Mouse (Mus musculus): ENCODE data around the gene Lsm10. TPM values are rescaled to one million over a fixed set of nuclear protein-coding genes. Genes with fewer than 3 reads are reported as not detected.
A peak's percentile ranks its signal among the peaks of the same experiment; 100 is the strongest.
"Not testable (repeated sequence)": the region's sequence is repeated elsewhere in the genome, so short reads cannot be mapped to it uniquely, and the experiment has no call there.

Lsm10 gene
- polyA plus RNA-seq, 1 experiment from 2014 or later: 54.1 TPM

GRCm38 (mm10) chr4:126090101-126090847 lies 6.1 kb upstream of the Lsm10 start:
- Histone ChIP-seq H3K4me3 (ENCODE audit: low read depth, low read length) (no peak overlapping the region), H3K27ac (replicated peaks; ENCODE audit: low read depth, low read length) (no peak overlapping the region), H3K27me3 (replicated peaks; ENCODE audit: control insufficient read depth, insufficient read depth, low read length) (no peaks in the 10 kb centered on the region), H3K4me1 (ENCODE audit: control insufficient read depth, insufficient read depth, low read length) (no peaks in the 10 kb centered on the region), H3K36me3 (ENCODE audit: control insufficient read depth, insufficient read depth, low read length) (no peaks in the 10 kb centered on the region), H3K9ac (ENCODE audit: low read depth, low read length) (no peak overlapping the region), H3K4me2 (ENCODE audit: low read depth, low read length) (no peak overlapping the region), H3K9me3 (ENCODE audit: control insufficient read depth, low read length) (no peaks in the 10 kb centered on the region)
- ATAC-seq (ENCODE audit: low read depth) (no peak), DNase-seq (ENCODE audit: low spot score) (no peak)
- WGBS: 70% methylated on average over 7 of the region's 7 CpGs

GRCm38 (mm10) chr4:126090848-126091124 lies 5.6 kb upstream of the Lsm10 start:
- Histone ChIP-seq H3K4me3 (ENCODE audit: low read depth, low read length) (no peak overlapping the region), H3K9me3 (ENCODE audit: control insufficient read depth, low read length) (no peaks in the 10 kb centered on the region), H3K27me3 (replicated peaks; ENCODE audit: control insufficient read depth, insufficient read depth, low read length) (no peaks in the 10 kb centered on the region), H3K4me2 (ENCODE audit: low read depth, low read length) (no peak overlapping the region), H3K4me1 (ENCODE audit: control insufficient read depth, insufficient read depth, low read length) (no peaks in the 10 kb centered on the region), H3K9ac (ENCODE audit: low read depth, low read length) (no peak overlapping the region), H3K27ac (replicated peaks; ENCODE audit: low read depth, low read length) (no peak overlapping the region), H3K36me3 (ENCODE audit: control insufficient read depth, insufficient read depth, low read length) (no peaks in the 10 kb centered on the region)
- DNase-seq (ENCODE audit: low spot score) (no peak), ATAC-seq (ENCODE audit: low read depth) (no peak)
- WGBS: 65% methylated on average over 4 of the region's 4 CpGs

GRCm38 (mm10) chr4:126091873-126092272 lies 4.5 kb upstream of the Lsm10 start:
- ATAC-seq (ENCODE audit: low read depth) (no peak), DNase-seq (ENCODE audit: low spot score) (no peak)
- Histone ChIP-seq H3K4me2 (ENCODE audit: low read depth, low read length) (no peak overlapping the region), H3K9ac (ENCODE audit: low read depth, low read length) (no peak overlapping the region), H3K27me3 (replicated peaks; ENCODE audit: control insufficient read depth, insufficient read depth, low read length) (no peaks in the 10 kb centered on the region), H3K4me1 (ENCODE audit: control insufficient read depth, insufficient read depth, low read length) (no peaks in the 10 kb centered on the region), H3K9me3 (ENCODE audit: control insufficient read depth, low read length) (no peaks in the 10 kb centered on the region), H3K27ac (replicated peaks; ENCODE audit: low read depth, low read length) (no peak overlapping the region), H3K36me3 (ENCODE audit: control insufficient read depth, insufficient read depth, low read length) (no peaks in the 10 kb centered on the region), H3K4me3 (ENCODE audit: low read depth, low read length) (no peak overlapping the region)
- 76% methylated on average over 8 of the region's 8 CpGs for WGBS

- H3K27ac ChIP-seq (replicated peaks; ENCODE audit: low read depth, low read length); DNase-seq (ENCODE audit: low spot score); H3K9me3 ChIP-seq (ENCODE audit: control insufficient read depth, low read length); H3K36me3 ChIP-seq (ENCODE audit: control insufficient read depth, insufficient read depth, low read length); H3K4me1 ChIP-seq (ENCODE audit: control insufficient read depth, insufficient read depth, low read length); ATAC-seq (ENCODE audit: low read depth); H3K27me3 ChIP-seq (replicated peaks; ENCODE audit: control insufficient read depth, insufficient read depth, low read length); H3K4me2 ChIP-seq (ENCODE audit: low read depth, low read length); H3K9ac ChIP-seq (ENCODE audit: low read depth, low read length): not testable (repeated sequence)
- whole genome bisulfite sequencing: 56% methylated on average over 14 of the region's 14 CpGs
- H3K4me3 ChIP-seq (ENCODE audit: low read depth, low read length): peak overlapping the region; percentile 67
Observed at GRCm38 (mm10) chr4:126095622-126096430, 597 bp upstream of the Lsm10 start.

- Histone ChIP-seq H3K9ac (ENCODE audit: low read depth, low read length) (no peak overlapping the region), H3K4me2 (ENCODE audit: low read depth, low read length) (no peak overlapping the region), H3K4me1 (ENCODE audit: control insufficient read depth, insufficient read depth, low read length) (peaks cover 12% of the 10 kb centered on the region), H3K27me3 (replicated peaks; ENCODE audit: control insufficient read depth, insufficient read depth, low read length) (no peaks in the 10 kb centered on the region), H3K27ac (replicated peaks; ENCODE audit: low read depth, low read length) (no peak overlapping the region), H3K9me3 (ENCODE audit: control insufficient read depth, low read length) (no peaks in the 10 kb centered on the region), H3K36me3 (ENCODE audit: control insufficient read depth, insufficient read depth, low read length) (peaks cover 5% of the 10 kb centered on the region; the same call in 1 of the 2 replicates), H3K4me3 (ENCODE audit: low read depth, low read length) (no peak overlapping the region)
- ATAC-seq (ENCODE audit: low read depth) (no peak), DNase-seq (ENCODE audit: low spot score) (no peak)
- 96% methylated on average over 20 of the region's 20 CpGs for WGBS
Observed at GRCm38 (mm10) chr4:126097711-126098253, 1.4 kb downstream of the Lsm10 start.

- Histone ChIP-seq H3K36me3 (ENCODE audit: control insufficient read depth, insufficient read depth, low read length) (peaks cover 5% of the 10 kb centered on the region; the same call in 1 of the 2 replicates), H3K9ac (ENCODE audit: low read depth, low read length) (no peak overlapping the region), H3K4me2 (ENCODE audit: low read depth, low read length) (no peak overlapping the region), H3K4me1 (ENCODE audit: control insufficient read depth, insufficient read depth, low read length) (peaks cover 17% of the 10 kb centered on the region), H3K4me3 (ENCODE audit: low read depth, low read length) (no peak overlapping the region), H3K27ac (replicated peaks; ENCODE audit: low read depth, low read length) (no peak overlapping the region), H3K9me3 (ENCODE audit: control insufficient read depth, low read length) (no peaks in the 10 kb centered on the region), H3K27me3 (replicated peaks; ENCODE audit: control insufficient read depth, insufficient read depth, low read length) (no peaks in the 10 kb centered on the region)
- no peak for DNase-seq (ENCODE audit: low spot score)
- WGBS: 87% methylated on average over 3 of the region's 3 CpGs
- ATAC-seq (ENCODE audit: low read depth): no peak
Observed at GRCm38 (mm10) chr4:126099365-126099764, 2.9 kb downstream of the Lsm10 start.

GRCm38 (mm10) chr4:126100764-126101163 lies 4.3 kb downstream of the Lsm10 start:
- Histone ChIP-seq H3K27ac (replicated peaks; ENCODE audit: low read depth, low read length) (no peak overlapping the region), H3K36me3 (ENCODE audit: control insufficient read depth, insufficient read depth, low read length) (peaks cover 5% of the 10 kb centered on the region; the same call in 1 of the 2 replicates), H3K9me3 (ENCODE audit: control insufficient read depth, low read length) (no peaks in the 10 kb centered on the region), H3K4me2 (ENCODE audit: low read depth, low read length) (no peak overlapping the region), H3K9ac (ENCODE audit: low read depth, low read length) (no peak overlapping the region), H3K27me3 (replicated peaks; ENCODE audit: control insufficient read depth, insufficient read depth, low read length) (no peaks in the 10 kb centered on the region), H3K4me1 (ENCODE audit: control insufficient read depth, insufficient read depth, low read length) (peaks cover 28% of the 10 kb centered on the region), H3K4me3 (ENCODE audit: low read depth, low read length) (no peak overlapping the region)
- ATAC-seq (ENCODE audit: low read depth): no peak
- no peak for DNase-seq (ENCODE audit: low spot score)
- 92% methylated on average over 3 of the region's 3 CpGs for WGBS

- WGBS: 45% methylated on average over 7 of the region's 7 CpGs
Observed at GRCm38 (mm10) chr4:126102061-126102841, 5.8 kb downstream of the Lsm10 start.

More at GRCm38 (mm10) chr4:126102061-126102841, 5.8 kb downstream of the Lsm10 start:
- DNase-seq (ENCODE audit: low spot score): no peak
- H3K9ac ChIP-seq (ENCODE audit: low read depth, low read length): peak overlapping the region; percentile 58; the same call in 1 of the 2 replicates
- peaks cover 25% of the 10 kb centered on the region for H3K4me1 ChIP-seq (ENCODE audit: control insufficient read depth, insufficient read depth, low read length)
- no peaks in the 10 kb centered on the region for H3K27me3 ChIP-seq (replicated peaks; ENCODE audit: control insufficient read depth, insufficient read depth, low read length)
- peak overlapping the region; percentile 90 for H3K27ac ChIP-seq (replicated peaks; ENCODE audit: low read depth, low read length)
- peak overlapping the region; percentile 98 for H3K4me2 ChIP-seq (ENCODE audit: low read depth, low read length)
- no peak for ATAC-seq (ENCODE audit: low read depth)
- no peak overlapping the region for H3K4me3 ChIP-seq (ENCODE audit: low read depth, low read length)
- no peaks in the 10 kb centered on the region for H3K9me3 ChIP-seq (ENCODE audit: control insufficient read depth, low read length)
- H3K36me3 ChIP-seq (ENCODE audit: control insufficient read depth, insufficient read depth, low read length): peaks cover 5% of the 10 kb centered on the region; the same call in 1 of the 2 replicates

All from embryonic facial prominence, embryonic 14.5 days (tissue).